Mouse (Mus musculus): ENCODE data around the gene Slc29a1.

- TF ChIP-seq HCFC1 (IDR thresholded peaks at IDR 0.05; ENCODE audit: borderline replicate concordance, insufficient read depth, low read length) (no peak), CHD2 (IDR thresholded peaks at IDR 0.05; ENCODE audit: low read depth, low read length) (no peak)
Measured at GRCm38 (mm10) chr17:45563655-45564530, 35.5 kb downstream of the Slc29a1 start, which contains the start of gene Slc35b2.

Data from ES-E14 (cell line).